Mouse (Mus musculus): ENCODE results near the gene Lrrc30.

Lrrc30 gene

DNA sequence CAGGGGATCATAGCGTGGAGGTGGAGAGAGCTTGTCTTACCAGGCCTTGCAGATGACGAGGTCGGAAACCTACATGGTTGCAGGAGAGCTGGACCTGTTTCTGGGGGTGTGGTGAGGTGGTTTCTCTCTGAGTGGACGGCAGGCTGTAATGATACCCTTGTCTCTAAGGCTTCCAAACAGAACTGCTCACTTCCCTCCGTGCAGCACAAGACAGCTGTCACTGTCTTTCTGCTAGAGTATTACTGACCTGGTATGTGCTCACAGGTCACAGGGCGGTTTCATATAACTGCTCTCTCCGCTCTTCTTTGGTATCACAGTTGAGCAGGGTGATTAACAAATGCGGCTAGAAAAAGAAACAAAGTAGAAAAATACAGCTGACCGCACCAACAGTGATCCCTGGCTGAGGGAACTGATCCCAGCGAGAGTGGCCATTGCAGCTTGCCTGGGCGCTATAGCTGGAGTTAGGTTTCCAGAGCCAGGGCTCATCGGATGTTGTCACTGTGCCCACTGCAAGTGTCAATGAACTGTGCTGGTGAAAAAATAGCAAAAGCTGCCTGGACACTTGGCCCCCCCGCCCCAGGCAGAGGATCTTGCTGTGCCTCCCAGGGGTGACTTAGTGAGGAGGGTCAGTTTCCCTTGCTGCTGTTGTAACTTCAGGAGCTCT, at the start of gene Lrrc30:
Lrrc30 (minus strand) TSS at position 48 of the 664 bp plus-strand sequence.
- no peak for DNase-seq

- no peak for DNase-seq
Measured at GRCm38 (mm10) chr17:67681084-67681483, 48.6 kb upstream of the Lrrc30 start.

DNA sequence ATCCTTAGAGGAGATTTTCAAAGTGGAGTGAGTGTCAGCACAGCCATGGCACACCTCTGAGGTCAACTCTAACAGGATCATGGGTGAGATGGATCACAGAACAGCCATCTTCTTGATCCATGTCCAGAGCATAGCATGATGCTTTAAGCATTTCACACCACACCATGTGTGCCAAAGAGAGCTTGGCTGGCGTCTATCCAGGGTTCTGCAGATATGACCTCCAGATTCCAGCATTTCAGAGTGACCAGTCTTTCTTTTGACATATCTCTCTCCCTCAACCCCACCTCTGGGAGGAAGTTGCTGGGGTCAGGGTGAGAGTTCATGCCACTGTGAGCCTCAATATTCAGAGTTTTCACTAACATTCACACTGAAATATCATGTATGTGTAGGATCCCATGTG, 46.1 kb upstream of the Lrrc30 start:
- no peak for DNase-seq

DNA sequence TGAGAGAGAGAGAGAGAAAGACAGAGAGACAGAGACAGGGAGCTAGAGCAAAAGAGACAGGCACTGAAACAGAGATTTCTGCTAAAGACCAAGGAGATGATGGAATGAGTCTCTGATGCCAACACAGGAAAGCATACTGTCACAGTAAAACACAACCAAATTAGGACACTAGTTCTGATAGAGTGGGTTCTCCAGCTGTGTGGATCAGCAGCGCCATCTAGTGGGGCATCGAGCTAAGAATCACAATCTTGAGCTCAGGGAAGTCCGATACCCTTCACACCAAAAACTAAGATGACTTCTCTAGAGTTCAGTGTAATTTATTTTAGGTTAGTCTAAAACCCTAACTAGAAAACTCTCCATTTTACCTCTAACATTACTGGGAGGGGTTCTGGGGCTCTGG, 35.5 kb upstream of the Lrrc30 start:
- no peak for DNase-seq

GRCm38 (mm10) chr17:67666981-67667380, 34.5 kb upstream of the Lrrc30 start:
- DNase-seq, result no peak

DNA sequence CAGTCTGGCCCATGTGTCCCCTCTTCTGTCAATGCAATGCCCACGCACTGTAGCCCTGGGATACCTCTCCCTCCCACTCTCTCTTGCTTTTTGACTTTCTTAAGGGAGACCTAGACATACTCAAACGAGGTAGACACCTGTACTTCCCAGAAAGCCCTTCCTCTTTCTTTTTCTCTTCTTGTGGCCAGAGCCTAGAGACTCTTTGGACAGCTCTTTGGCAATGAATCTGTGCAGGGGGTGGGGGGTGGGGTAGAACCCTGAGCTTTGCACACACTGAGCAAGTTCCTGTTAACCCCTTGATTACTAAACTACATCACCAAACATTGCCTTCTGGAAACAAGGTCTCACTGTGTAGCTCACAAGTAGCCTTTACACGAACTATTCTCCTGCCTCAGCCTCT, 31.8 kb upstream of the Lrrc30 start:
- no peak for DNase-seq

DNA sequence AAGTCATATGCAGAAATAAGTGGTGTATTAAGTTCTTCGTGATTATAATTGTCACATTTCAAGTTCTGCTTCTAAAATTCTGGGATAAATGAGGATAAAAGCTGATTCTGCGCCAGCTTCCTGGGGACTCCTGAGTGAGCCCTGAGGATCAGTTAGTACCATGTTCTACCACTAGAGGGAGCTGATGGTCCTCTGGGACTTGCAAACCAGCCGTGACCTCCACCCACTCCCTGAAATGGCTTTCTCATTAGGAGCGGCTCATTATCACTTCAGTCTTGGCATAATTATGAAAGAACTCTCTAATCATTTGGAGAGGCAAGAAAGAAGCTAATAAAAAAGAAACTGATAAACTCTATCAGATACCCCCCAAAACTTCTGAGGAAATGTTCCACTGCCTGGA, 19.0 kb upstream of the Lrrc30 start:
- no peak for DNase-seq

DNA sequence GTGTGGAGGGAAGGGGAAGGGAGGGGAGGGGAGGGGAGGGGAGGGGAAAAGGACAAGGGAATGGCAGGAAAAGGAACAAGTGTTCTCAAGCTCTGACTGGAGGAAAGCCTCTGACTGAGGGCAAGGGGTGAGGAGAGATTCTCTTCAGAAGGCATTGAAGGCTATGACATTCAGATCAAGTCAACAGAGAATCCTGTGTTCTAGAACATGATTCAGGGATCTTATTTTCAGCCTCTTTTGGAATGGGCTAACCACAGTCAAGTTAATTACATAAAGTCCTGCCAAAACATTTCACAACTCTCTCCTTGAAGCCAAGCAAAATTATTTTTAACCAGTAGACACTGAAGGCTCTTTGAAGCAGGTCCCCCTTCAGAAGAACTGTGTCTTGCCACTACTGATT, 9.1 kb upstream of the Lrrc30 start:
- DNase-seq, result no peak

DNA sequence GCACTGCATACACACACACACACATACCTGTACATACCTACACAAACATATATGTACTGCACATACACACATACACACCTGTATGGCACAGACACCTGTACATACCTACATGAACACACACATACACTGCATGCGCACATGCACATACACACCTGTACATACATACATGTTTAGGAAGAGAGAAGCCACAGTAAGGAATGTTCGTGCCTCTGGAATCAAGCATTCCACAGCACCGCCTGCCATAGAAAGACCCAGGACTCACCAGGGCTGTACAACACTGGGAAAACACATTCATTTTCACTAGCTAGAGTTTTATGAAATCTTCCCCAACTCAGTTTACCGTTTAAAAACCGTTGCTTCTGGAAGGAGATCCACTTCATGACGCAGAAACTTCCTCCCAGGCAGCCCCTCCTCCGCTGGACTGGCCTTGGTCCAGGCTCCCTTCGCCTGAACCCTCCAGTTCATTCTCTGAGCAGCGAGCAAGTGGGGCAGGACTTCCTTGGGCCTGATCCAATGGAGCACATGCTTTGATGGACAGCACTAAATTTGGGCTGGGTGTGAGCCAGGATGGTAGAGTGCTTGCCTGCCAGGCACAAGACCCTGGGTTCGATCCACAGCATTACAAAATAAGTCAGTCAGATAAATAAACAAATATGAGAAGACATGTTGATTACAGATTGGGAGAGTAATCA, 5.7 kb upstream of the Lrrc30 start:
- no peak for DNase-seq

DNA sequence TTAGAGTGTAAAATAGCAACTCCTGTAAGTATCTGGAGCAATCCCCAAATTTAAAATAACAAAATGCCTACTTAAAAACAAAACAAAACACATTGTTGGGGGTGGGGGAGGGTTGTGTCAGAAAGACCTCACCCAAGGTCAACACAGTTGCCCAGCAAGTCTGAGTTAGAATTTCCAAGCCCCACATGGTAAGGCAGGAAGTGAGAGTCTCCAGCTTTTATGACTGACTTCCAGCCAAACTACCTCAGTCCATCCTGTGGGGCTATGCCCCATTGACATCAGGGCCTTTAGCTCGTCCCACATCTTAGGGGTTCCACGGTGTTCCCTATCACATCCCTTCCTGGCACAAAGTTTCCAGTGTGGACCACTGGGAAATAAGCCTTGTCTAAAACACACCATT, 4.4 kb upstream of the Lrrc30 start:
- DNase-seq, result no peak

DNA sequence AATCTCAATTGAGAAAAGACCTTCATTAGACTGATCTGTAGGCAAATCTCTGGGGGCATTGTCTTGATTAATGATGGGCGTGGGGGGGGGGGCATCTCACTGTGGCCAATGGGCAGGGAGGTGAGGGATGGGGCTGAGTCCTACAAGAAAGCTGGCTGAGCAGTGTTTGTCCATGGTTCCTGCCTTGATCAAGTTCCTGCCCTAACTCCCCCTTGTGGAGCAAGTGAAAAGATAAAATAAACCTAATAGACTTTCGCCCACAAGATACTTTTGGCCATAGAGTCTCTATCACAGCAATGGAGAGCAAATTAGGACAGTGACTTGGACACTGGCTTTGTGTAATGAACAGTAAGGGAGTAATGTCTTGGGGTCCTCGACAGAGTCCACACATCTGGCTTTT, 3.8 kb upstream of the Lrrc30 start:
- no peak for DNase-seq

DNA sequence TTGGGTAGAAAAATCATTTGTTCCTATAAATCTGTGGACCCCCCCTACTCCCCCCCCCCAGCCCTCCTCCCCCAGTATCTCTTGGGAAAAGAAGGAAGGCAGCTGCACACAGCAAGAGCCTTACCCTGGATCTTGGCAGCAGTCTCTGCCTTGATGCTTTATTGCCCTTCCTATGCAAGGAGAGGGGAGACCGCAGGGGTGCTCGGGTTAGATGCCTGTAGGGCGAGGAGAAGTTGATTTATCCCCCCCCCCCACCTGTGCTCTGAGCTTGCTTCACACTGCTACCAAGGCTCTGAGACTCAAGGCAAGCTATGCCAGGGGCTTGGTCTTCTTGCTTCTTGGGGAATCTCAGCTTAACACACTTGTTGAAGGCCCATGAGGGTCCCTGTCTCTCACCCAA, 2.8 kb downstream of the Lrrc30 start:
- no peak for DNase-seq

GRCm38 (mm10) chr17:67629211-67629657, 3.3 kb downstream of the Lrrc30 start:
- DNase-seq, result no peak

- no peak for DNase-seq
Measured at GRCm38 (mm10) chr17:67628475-67628874, 4.0 kb downstream of the Lrrc30 start.

DNA sequence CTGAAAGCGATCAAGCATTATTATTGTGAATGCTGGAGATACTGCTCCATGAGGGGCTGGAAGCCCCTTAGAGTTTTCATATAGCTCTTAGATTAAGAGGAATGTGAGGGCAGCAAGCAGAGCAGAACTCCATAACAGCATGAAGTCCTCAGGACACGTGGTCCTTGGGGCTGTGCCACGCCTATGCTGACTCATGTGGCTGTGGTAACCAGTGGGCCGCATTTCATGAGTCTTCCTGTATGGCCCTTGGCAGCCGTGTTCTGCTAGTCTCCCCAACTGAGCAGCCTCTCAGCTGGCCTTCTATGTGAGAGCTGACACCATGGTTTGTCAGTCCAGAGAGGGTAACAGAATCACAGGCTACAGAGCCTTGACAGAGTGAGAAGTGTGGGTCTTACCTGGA, 7.1 kb downstream of the Lrrc30 start:
- no peak for DNase-seq

GRCm38 (mm10) chr17:67619001-67619400, 13.5 kb downstream of the Lrrc30 start:
- no peak for DNase-seq

- DNase-seq, result no peak
Measured at GRCm38 (mm10) chr17:67614381-67614780, 18.1 kb downstream of the Lrrc30 start.

- DNase-seq, result no peak
Measured at GRCm38 (mm10) chr17:67612576-67612975, 19.9 kb downstream of the Lrrc30 start.

GRCm38 (mm10) chr17:67612151-67612550, 20.4 kb downstream of the Lrrc30 start:
- no peak for DNase-seq

DNA sequence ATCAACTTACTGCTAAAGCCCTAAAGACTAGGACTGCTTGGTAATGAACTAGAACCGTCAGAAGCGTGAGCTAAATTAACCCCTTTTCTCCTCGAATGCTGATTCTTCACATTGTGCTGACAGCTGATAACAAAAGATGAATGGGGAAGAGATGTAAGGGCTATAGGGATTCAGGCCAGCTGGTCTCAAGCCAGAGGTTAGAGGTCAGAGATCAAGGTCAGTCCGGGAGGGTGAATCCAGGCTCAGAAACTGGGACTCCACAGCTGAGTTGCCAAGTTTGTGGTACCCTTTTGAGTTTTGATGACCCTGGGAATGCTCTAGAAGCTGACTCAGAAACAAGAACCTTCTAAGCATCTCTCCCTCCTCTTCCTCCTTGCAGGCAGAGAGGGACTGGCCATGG, 28.1 kb downstream of the Lrrc30 start:
- no peak for DNase-seq

DNA sequence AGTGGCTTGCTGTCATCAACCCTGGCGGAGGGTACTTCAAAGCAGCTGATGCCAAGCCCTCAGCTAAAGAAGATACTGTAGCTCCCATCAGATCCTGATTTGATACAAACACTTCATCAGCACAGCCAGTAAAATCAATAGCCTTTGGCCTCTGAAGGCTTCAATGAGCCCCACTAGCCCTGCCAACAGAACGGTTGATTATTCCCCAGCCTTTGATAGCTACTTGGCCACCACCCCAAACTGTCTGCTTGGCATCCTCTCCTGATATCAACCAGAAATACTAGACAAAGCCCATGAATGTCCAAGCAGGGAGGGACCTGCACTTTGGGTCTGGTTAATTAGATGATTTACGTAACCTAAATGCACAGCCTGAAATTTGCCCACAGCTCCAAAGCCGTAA, 30.0 kb downstream of the Lrrc30 start:
- no peak for DNase-seq

DNA sequence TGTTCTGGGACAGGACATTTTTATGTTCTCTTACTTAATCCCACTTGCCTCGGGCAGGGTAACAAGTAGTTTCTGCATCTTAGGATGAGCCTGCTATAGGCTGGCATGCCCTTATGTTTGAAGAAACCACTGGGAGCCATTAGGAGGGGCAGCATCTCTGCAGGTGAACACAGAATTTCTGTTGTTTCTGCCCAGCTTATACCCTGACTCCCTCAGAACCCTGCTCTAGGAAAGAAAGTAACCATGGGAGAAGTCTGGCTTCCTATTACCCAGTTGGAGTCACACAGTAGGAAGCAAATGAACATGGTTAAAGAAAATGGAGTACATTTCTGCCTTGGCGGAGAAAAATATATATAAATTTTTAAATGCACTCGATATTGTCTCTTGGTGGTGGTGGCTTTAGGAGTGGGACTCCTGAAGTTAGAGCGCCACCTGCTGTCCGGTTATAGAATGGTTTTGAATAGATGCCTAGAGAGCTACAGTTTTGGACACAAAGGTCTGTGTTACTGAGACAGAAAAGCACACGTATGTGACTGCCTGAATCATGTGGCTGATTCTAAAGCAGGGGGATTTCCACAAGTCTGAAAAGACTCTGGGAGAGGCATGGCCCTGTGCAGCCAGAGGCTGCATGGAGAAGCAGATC, 47.5 kb downstream of the Lrrc30 start:
- DNase-seq, result peak; percentile 18

GRCm38 (mm10) chr17:67584533-67584932, 48.0 kb downstream of the Lrrc30 start:
- DNase-seq, result no peak

DNA sequence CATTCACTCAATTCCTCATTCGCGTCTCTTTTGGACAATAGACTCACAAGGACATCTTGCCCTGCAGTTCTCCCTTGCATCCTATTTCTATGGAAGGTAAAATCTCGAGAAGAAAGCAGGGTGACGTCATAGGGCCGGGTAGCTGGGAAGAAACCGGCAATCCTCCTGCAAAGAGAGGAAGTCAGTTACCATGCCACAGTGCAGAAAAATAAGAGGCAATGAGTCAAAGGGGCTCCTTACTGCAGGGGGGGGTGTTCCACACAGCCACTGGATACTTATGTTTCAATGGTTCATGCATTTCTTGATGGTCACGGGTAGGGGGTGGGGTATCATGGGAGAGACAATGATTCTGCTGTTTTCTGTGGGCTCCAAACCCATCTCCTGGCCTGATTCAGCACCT, 49.1 kb downstream of the Lrrc30 start:
- DNase-seq, result no peak

Measured in cerebellum, adult 11-12 months (tissue).